Mouse (Mus musculus): ENCODE measurements at regions not wholly inside any gene's neighbourhood (a gene's known extent, or its start where the extent isn't known, plus 50 kb on each side); places are given as distances from the start of the nearest gene placed in this dataset.

- Histone ChIP-seq H3K4me3 (replicated peaks; ENCODE audit: control insufficient read depth, low read depth, low read length) (no peak overlapping the region), H3K27ac (ENCODE audit: control insufficient read depth, insufficient read depth, low read depth, low read length, poor library complexity) (no peak overlapping the region), H3K4me1 (ENCODE audit: control insufficient read depth, insufficient read depth, low read length) (no peaks in the 10 kb centered on the region)
- 77% methylated on average over 6 of the region's 7 CpGs for WGBS
- TF ChIP-seq CTCF (IDR thresholded peaks at IDR 0.05; ENCODE audit: control insufficient read depth, insufficient read depth, low read length) (no peak), POLR2A (IDR thresholded peaks at IDR 0.05; ENCODE audit: borderline replicate concordance, control insufficient read depth, low read depth, low read length) (no peak)
Observed at GRCm38 (mm10) chrX:99232331-99232730, 96.4 kb downstream of the Efnb1 start.

- Histone ChIP-seq H3K27ac (ENCODE audit: control insufficient read depth, insufficient read depth, low read depth, low read length, poor library complexity) (no peak overlapping the region), H3K4me3 (replicated peaks; ENCODE audit: control insufficient read depth, low read depth, low read length) (no peak overlapping the region), H3K4me1 (ENCODE audit: control insufficient read depth, insufficient read depth, low read length) (no peaks in the 10 kb centered on the region)
- no peak for TF ChIP-seq CTCF (IDR thresholded peaks at IDR 0.05; ENCODE audit: control insufficient read depth, insufficient read depth, low read length)
- no peak for TF ChIP-seq POLR2A (IDR thresholded peaks at IDR 0.05; ENCODE audit: borderline replicate concordance, control insufficient read depth, low read depth, low read length)
- 80% methylated on average over 7 of the region's 7 CpGs for WGBS
Observed at GRCm38 (mm10) chrX:99225111-99225752, 89.3 kb downstream of the Efnb1 start.

- WGBS: 31% methylated on average over 5 of the region's 5 CpGs
- TF ChIP-seq POLR2A (IDR thresholded peaks at IDR 0.05; ENCODE audit: borderline replicate concordance, control insufficient read depth, low read depth, low read length) (no peak), CTCF (IDR thresholded peaks at IDR 0.05; ENCODE audit: control insufficient read depth, insufficient read depth, low read length) (no peak)
- no peak overlapping the region for H3K4me3 ChIP-seq (replicated peaks; ENCODE audit: control insufficient read depth, low read depth, low read length)
- no peak overlapping the region for H3K27ac ChIP-seq (ENCODE audit: control insufficient read depth, insufficient read depth, low read depth, low read length, poor library complexity)
- H3K4me1 ChIP-seq (ENCODE audit: control insufficient read depth, insufficient read depth, low read length): no peaks in the 10 kb centered on the region
Observed at GRCm38 (mm10) chrX:99222017-99222416, 86.1 kb downstream of the Efnb1 start.

GRCm38 (mm10) chrX:99220674-99221455 is 84.9 kb downstream of the Efnb1 start:
- H3K4me1 ChIP-seq (ENCODE audit: control insufficient read depth, insufficient read depth, low read length): no peaks in the 10 kb centered on the region
- 73% methylated on average over 8 of the region's 8 CpGs for WGBS
- TF ChIP-seq POLR2A (IDR thresholded peaks at IDR 0.05; ENCODE audit: borderline replicate concordance, control insufficient read depth, low read depth, low read length) (no peak), CTCF (IDR thresholded peaks at IDR 0.05; ENCODE audit: control insufficient read depth, insufficient read depth, low read length) (no peak)
- no peak overlapping the region for H3K4me3 ChIP-seq (replicated peaks; ENCODE audit: control insufficient read depth, low read depth, low read length)
- H3K27ac ChIP-seq (ENCODE audit: control insufficient read depth, insufficient read depth, low read depth, low read length, poor library complexity): no peak overlapping the region

- WGBS: 63% methylated on average over 7 of the region's 7 CpGs
- Histone ChIP-seq H3K4me1 (ENCODE audit: control insufficient read depth, insufficient read depth, low read length) (no peaks in the 10 kb centered on the region), H3K27ac (ENCODE audit: control insufficient read depth, insufficient read depth, low read depth, low read length, poor library complexity) (no peak overlapping the region), H3K4me3 (replicated peaks; ENCODE audit: control insufficient read depth, low read depth, low read length) (no peak overlapping the region)
- TF ChIP-seq POLR2A (IDR thresholded peaks at IDR 0.05; ENCODE audit: borderline replicate concordance, control insufficient read depth, low read depth, low read length) (no peak), CTCF (IDR thresholded peaks at IDR 0.05; ENCODE audit: control insufficient read depth, insufficient read depth, low read length) (no peak)
Observed at GRCm38 (mm10) chrX:99218213-99218612, 82.3 kb downstream of the Efnb1 start.

- 11% methylated on average over 49 of the region's 60 CpGs for WGBS
- TF ChIP-seq CTCF (IDR thresholded peaks at IDR 0.05; ENCODE audit: control insufficient read depth, insufficient read depth, low read length) (no peak), POLR2A (IDR thresholded peaks at IDR 0.05; ENCODE audit: borderline replicate concordance, control insufficient read depth, low read depth, low read length) (no peak)
- no peak overlapping the region; the same call in 1 of the 2 replicates for H3K27ac ChIP-seq (ENCODE audit: control insufficient read depth, insufficient read depth, low read depth, low read length, poor library complexity)
- no peak overlapping the region for H3K4me3 ChIP-seq (replicated peaks; ENCODE audit: control insufficient read depth, low read depth, low read length)
- H3K4me1 ChIP-seq (ENCODE audit: control insufficient read depth, insufficient read depth, low read length): no peaks in the 10 kb centered on the region
Observed at GRCm38 (mm10) chrX:99216633-99217459, 80.9 kb downstream of the Efnb1 start.

GRCm38 (mm10) chrX:99215931-99216330 is 80.0 kb downstream of the Efnb1 start:
- H3K4me3 ChIP-seq (replicated peaks; ENCODE audit: control insufficient read depth, low read depth, low read length): no peak overlapping the region
- TF ChIP-seq CTCF (IDR thresholded peaks at IDR 0.05; ENCODE audit: control insufficient read depth, insufficient read depth, low read length) (no peak), POLR2A (IDR thresholded peaks at IDR 0.05; ENCODE audit: borderline replicate concordance, control insufficient read depth, low read depth, low read length) (no peak)
- no peak overlapping the region for H3K27ac ChIP-seq (ENCODE audit: control insufficient read depth, insufficient read depth, low read depth, low read length, poor library complexity)
- WGBS: 77% methylated on average over 5 of the region's 5 CpGs
- no peaks in the 10 kb centered on the region for H3K4me1 ChIP-seq (ENCODE audit: control insufficient read depth, insufficient read depth, low read length)

- Histone ChIP-seq H3K4me3 (replicated peaks; ENCODE audit: control insufficient read depth, low read depth, low read length) (no peak overlapping the region), H3K4me1 (ENCODE audit: control insufficient read depth, insufficient read depth, low read length) (no peaks in the 10 kb centered on the region), H3K27ac (ENCODE audit: control insufficient read depth, insufficient read depth, low read depth, low read length, poor library complexity) (no peak overlapping the region)
- no peak for TF ChIP-seq CTCF (IDR thresholded peaks at IDR 0.05; ENCODE audit: control insufficient read depth, insufficient read depth, low read length)
- TF ChIP-seq POLR2A (IDR thresholded peaks at IDR 0.05; ENCODE audit: borderline replicate concordance, control insufficient read depth, low read depth, low read length): no peak
- WGBS: 75% methylated on average over 7 of the region's 7 CpGs
Observed at GRCm38 (mm10) chrX:99215111-99215510, 79.2 kb downstream of the Efnb1 start.
